Mouse (Mus musculus): ENCODE results near the gene Gm29133.

The Gm29133 gene

GRCm38 (mm10) chr3:75747897-75748296 is at the start of gene Gm29133:
Gene Gm29133 (plus strand): TSS chr3:75748197.
- no peak for DNase-seq (ENCODE audit: low spot score)

- no peak for DNase-seq (ENCODE audit: low spot score)
Observed at GRCm38 (mm10) chr3:75699088-75699487, 48.9 kb upstream of the Gm29133 start.

- DNase-seq (ENCODE audit: low spot score), result no peak
Observed at GRCm38 (mm10) chr3:75701336-75701735, 46.7 kb upstream of the Gm29133 start.

GRCm38 (mm10) chr3:75706536-75706935 is 41.5 kb upstream of the Gm29133 start:
- no peak for DNase-seq (ENCODE audit: low spot score)

GRCm38 (mm10) chr3:75713678-75714295 is 34.2 kb upstream of the Gm29133 start:
- DNase-seq (ENCODE audit: low spot score), result no peak

- no peak for DNase-seq (ENCODE audit: low spot score)
Observed at GRCm38 (mm10) chr3:75720663-75721062, 27.3 kb upstream of the Gm29133 start.

GRCm38 (mm10) chr3:75730982-75731600 is 16.9 kb upstream of the Gm29133 start:
- no peak for DNase-seq (ENCODE audit: low spot score)

- no peak for DNase-seq (ENCODE audit: low spot score)
Observed at GRCm38 (mm10) chr3:75743664-75744437, 4.1 kb upstream of the Gm29133 start.

- no peak for DNase-seq (ENCODE audit: low spot score)
Observed at GRCm38 (mm10) chr3:75745343-75745742, 2.7 kb upstream of the Gm29133 start.

- no peak for DNase-seq (ENCODE audit: low spot score)
Observed at GRCm38 (mm10) chr3:75763351-75763750, 15.4 kb downstream of the Gm29133 start.

- no peak for DNase-seq (ENCODE audit: low spot score)
Observed at GRCm38 (mm10) chr3:75774253-75774652, 26.3 kb downstream of the Gm29133 start.

GRCm38 (mm10) chr3:75808001-75808400 is 60.0 kb downstream of the Gm29133 start:
- DNase-seq (ENCODE audit: low spot score), result no peak

- no peak for DNase-seq (ENCODE audit: low spot score)
Observed at GRCm38 (mm10) chr3:75823934-75824333, 75.9 kb downstream of the Gm29133 start.

- DNase-seq (ENCODE audit: low spot score), result no peak
Observed at GRCm38 (mm10) chr3:75824458-75824857, 76.5 kb downstream of the Gm29133 start.

GRCm38 (mm10) chr3:75834827-75835226 is 86.8 kb downstream of the Gm29133 start:
- no peak for DNase-seq (ENCODE audit: low spot score)

GRCm38 (mm10) chr3:75835286-75835967 is 87.4 kb downstream of the Gm29133 start:
- no peak for DNase-seq (ENCODE audit: low spot score)
